Mouse (Mus musculus) ES-Bruce4 (cell line): Measurements from ENCODE around the gene Cdh23. TPM values are rescaled to one million over a fixed set of nuclear protein-coding genes. Genes with fewer than 3 reads are reported as not detected.

Experiments used
- H3K27ac ChIP-seq: 2 replicates; pipeline ENCODE4 v1.5.1; 2012; ENCODE audit warnings: low read length, inconsistent platforms; ENCODE audit not compliant: insufficient read depth
- H3K27me3 ChIP-seq: 2 replicates; pipeline ENCODE4 v1.6.1; 2012; ENCODE audit warnings: mild to moderate bottlenecking, low read length, inconsistent platforms; ENCODE audit not compliant: control insufficient read depth, poor library complexity, insufficient read depth, severe bottlenecking
- H3K36me3 ChIP-seq: 2 replicates; pipeline ENCODE4 v1.6.1; 2012; ENCODE audit warnings: inconsistent platforms, mild to moderate bottlenecking, low read length, moderate library complexity; ENCODE audit not compliant: control insufficient read depth, poor library complexity, insufficient read depth, severe bottlenecking
- H3K4me1 ChIP-seq: one replicate; pipeline ENCODE4 v1.8.1; 2011; ENCODE audit warnings: low read length; ENCODE audit not compliant: control insufficient read depth, insufficient read depth
- H3K4me3 ChIP-seq: 2 replicates; pipeline ENCODE4 v1.5.1; 2011; ENCODE audit warnings: low read depth, mild to moderate bottlenecking, low read length
- H3K9ac ChIP-seq: 2 replicates; pipeline ENCODE4 v1.6.1; 2012; ENCODE audit warnings: low read depth, mild to moderate bottlenecking, inconsistent platforms; ENCODE audit not compliant: poor library complexity, severe bottlenecking
- H3K9me3 ChIP-seq: replicated peaks from 2 replicates; pipeline ENCODE4 v1.6.1; 2012; ENCODE audit warnings: mild to moderate bottlenecking, low read length, inconsistent platforms; ENCODE audit not compliant: control insufficient read depth, poor library complexity, insufficient read depth, severe bottlenecking
- CTCF ChIP-seq: IDR thresholded peaks from one replicate; pipeline ENCODE4 v1.8.1; 2011; ENCODE audit warnings: low read depth, low read length
- EP300 ChIP-seq: IDR thresholded peaks from 2 replicates; pipeline ENCODE4 v1.6.1; 2011; ENCODE audit warnings: low read depth, low read length; ENCODE audit not compliant: insufficient read depth
- POLR2A ChIP-seq: IDR thresholded peaks from one replicate; pipeline ENCODE4 v1.8.1; 2011; ENCODE audit warnings: low read length; ENCODE audit not compliant: insufficient read depth
- polyA plus RNA-seq: library from polyadenylated mRNA; stranded (reverse); fragments of >200 nt; gene quantifications from 2 replicates; pipeline ENCODE4 v1.2.4, GENCODE M21; 2011; ENCODE audit warnings: low read depth; ENCODE audit not compliant: missing spikeins, insufficient read depth, insufficient read length

The Cdh23 gene
- polyA plus RNA-seq, 1 experiment, result 0.33 TPM

DNA sequence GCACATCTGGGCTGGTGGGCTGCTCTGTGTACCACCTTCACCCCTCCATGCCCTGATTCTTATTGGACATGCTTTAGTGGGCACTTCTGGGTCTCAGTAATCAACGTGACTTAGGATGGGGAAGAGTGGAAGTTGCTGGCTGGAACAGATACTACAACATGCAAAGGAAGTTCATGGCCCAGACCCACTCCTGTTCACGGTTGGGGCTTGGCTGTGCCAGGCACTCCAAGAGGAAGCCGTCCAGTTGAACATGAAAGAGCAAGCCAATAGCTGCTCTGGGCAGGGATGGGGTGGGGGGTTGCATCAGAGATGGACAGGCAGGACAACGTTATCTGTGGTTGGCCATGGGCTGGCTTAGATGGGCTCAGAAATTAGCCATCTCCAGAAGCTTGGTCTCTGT is 328.4 kb downstream of the Cdh23 start:
- no peak for TF ChIP-seq POLR2A
- no peak for TF ChIP-seq CTCF
- TF ChIP-seq EP300, result no peak

DNA sequence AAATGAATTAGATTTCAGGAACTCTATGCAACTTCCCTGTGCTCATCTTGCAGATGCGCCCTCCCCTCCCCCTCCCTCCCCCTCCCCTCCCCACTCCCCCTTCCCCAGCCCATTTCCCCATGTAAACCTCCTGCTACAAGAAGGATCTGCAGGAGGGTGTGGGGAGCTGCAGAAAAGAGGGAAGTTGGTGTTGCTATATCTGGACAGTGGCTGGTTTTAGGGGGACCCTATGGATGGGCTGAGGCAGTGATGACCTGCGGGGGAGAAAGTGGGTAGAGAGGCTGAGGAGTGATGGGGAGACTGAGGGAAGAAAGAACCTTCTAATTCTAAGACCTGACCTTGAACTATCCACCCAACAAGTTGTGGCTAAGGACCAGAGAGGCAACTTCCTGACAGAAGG is 329.1 kb downstream of the Cdh23 start:
- H3K9me3 ChIP-seq, result no peaks in the 10 kb centered on the region
- H3K27me3 ChIP-seq, result no peaks in the 10 kb centered on the region
- H3K4me1 ChIP-seq, result no peaks in the 10 kb centered on the region
- H3K4me3 ChIP-seq, result no peak overlapping the region
- TF ChIP-seq EP300 (no peak), POLR2A (no peak), CTCF (no peak)
- H3K36me3 ChIP-seq, result no peaks in the 10 kb centered on the region
- no peak overlapping the region for H3K27ac ChIP-seq
- H3K9ac ChIP-seq, result no peak overlapping the region

More for the DNA sequence above, 328.4 kb downstream of the Cdh23 start:
- H3K27ac ChIP-seq, result no peak overlapping the region
- H3K4me3 ChIP-seq, result no peak overlapping the region
- H3K9ac ChIP-seq, result no peak overlapping the region
- H3K9me3 ChIP-seq, result no peaks in the 10 kb centered on the region
- H3K27me3 ChIP-seq, result no peaks in the 10 kb centered on the region
- H3K4me1 ChIP-seq, result no peaks in the 10 kb centered on the region
- no peaks in the 10 kb centered on the region for H3K36me3 ChIP-seq

DNA sequence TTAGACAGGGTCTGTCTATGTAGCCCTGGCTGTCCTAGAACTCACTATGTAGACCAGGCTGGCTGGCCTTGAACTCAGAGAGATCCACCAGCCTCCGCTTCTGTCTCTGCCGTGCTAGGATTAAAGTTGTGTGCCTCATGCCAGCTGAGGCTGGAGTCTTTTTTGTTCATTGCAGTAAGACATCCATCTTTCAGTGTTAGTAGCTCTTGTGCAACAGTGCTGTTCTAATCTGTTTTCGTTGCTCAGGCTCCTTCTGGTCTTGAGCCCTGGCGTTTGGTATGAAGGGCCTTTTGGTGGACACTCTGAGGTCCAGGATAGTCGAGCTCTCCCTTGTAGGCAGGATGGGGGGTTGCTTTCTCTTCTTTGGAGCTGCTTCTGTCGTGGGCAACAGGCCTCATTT is 332.9 kb downstream of the Cdh23 start:
- TF ChIP-seq EP300 (no peak), CTCF (no peak), POLR2A (no peak)
- Histone ChIP-seq H3K36me3 (no peaks in the 10 kb centered on the region), H3K27ac (no peak overlapping the region), H3K9ac (no peak overlapping the region), H3K4me1 (no peaks in the 10 kb centered on the region), H3K9me3 (no peaks in the 10 kb centered on the region), H3K4me3 (no peak overlapping the region), H3K27me3 (no peaks in the 10 kb centered on the region)

- Histone ChIP-seq H3K27ac (no peak overlapping the region), H3K9me3 (no peaks in the 10 kb centered on the region)
Measured at GRCm38 (mm10) chr10:60362310-60362628, 334.0 kb downstream of the Cdh23 start.

GRCm38 (mm10) chr10:60361615-60362309 is 334.5 kb downstream of the Cdh23 start:
- no peaks in the 10 kb centered on the region for H3K36me3 ChIP-seq
- no peaks in the 10 kb centered on the region for H3K27me3 ChIP-seq
- no peak overlapping the region for H3K4me3 ChIP-seq
- H3K4me1 ChIP-seq, result no peaks in the 10 kb centered on the region
- no peak overlapping the region for H3K27ac ChIP-seq
- H3K9me3 ChIP-seq, result no peaks in the 10 kb centered on the region
- TF ChIP-seq POLR2A (no peak), CTCF (no peak), EP300 (no peak)
- no peak overlapping the region for H3K9ac ChIP-seq

More at GRCm38 (mm10) chr10:60362310-60362628, 334.0 kb downstream of the Cdh23 start:
- Histone ChIP-seq H3K4me3 (no peak overlapping the region), H3K27me3 (no peaks in the 10 kb centered on the region), H3K9ac (no peak overlapping the region), H3K4me1 (no peaks in the 10 kb centered on the region), H3K36me3 (no peaks in the 10 kb centered on the region)
- TF ChIP-seq EP300, result no peak
- no peak for TF ChIP-seq POLR2A
- TF ChIP-seq CTCF, result no peak

GRCm38 (mm10) chr10:60358776-60359175 is 337.5 kb downstream of the Cdh23 start:
- TF ChIP-seq POLR2A (no peak), CTCF (no peak), EP300 (no peak)
- H3K36me3 ChIP-seq, result no peaks in the 10 kb centered on the region
- no peaks in the 10 kb centered on the region for H3K9me3 ChIP-seq
- no peaks in the 10 kb centered on the region for H3K27me3 ChIP-seq
- no peaks in the 10 kb centered on the region for H3K4me1 ChIP-seq
- H3K4me3 ChIP-seq, result no peak overlapping the region
- H3K27ac ChIP-seq, result no peak overlapping the region
- H3K9ac ChIP-seq, result no peak overlapping the region
